Mouse (Mus musculus) left cerebral cortex, postnatal 10 days (tissue): ENCODE measurements around the gene Urgcp. TPM values are rescaled to one million over a fixed set of nuclear protein-coding genes. Genes with fewer than 3 reads are reported as not detected.
A peak's percentile ranks its signal among the peaks of the same experiment; 100 is the strongest.

Experiments used
- DNase-seq, 2 experiments: peaks; one replicate each; pipeline ENCODE4 v3.0.0; 2021 to 2022; ENCODE audit warnings: low spot score in 2 of 2, mixed read lengths in 1 of 2; ENCODE audit errors: extremely low spot score in 1 of 2
- intact Hi-C: fragments of 180-260 bp; cut with DNase I; formaldehyde crosslinking; loops from one replicate; pipeline ENCODE4 v1.15.1; 2025
- total RNA-seq, 2 experiments: library from RNA; stranded (reverse); gene quantifications; 2 replicates each; pipeline ENCODE4 v1.2.3; 2021

The Urgcp gene
- total RNA-seq, 2 experiments from 2014 or later = 49.2 to 55.0 TPM

DNA sequence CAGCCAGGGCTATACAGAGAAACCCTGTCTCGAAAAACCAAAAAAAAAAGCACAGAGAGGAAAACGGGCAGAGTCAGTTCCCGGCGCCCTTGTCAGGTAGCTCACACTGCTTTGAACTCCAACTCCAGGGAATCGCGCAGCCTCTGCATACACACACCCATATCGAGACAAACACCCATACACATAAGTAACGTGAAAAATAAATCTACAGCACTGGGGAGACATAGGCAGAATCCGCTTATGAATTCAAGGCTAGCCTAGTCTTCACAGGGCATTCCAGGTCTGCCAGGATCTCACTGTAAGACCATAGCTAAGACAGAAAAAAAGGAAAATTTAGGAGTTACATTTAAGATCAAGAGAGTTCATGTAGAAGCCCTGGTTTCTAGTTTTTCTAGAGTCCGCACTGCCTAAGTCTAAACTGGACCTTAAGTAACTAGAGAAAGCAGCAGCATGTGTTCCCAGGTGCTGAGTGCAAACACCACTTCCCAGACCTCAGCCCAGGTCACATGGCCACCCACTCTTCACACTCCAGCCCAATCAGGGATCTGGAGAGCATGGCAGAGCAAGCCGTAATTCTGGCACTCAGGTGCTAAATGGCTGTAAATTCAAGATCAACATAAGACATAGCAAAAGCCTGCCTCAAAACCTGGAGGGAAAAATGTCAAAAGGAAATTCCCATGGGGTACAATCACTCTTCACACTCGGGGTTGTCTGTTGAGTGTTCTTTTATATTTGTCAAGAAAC, 43.4 kb downstream of the Urgcp start:
- intact Hi-C loops = no loop called here
- DNase-seq = no peak

DNA sequence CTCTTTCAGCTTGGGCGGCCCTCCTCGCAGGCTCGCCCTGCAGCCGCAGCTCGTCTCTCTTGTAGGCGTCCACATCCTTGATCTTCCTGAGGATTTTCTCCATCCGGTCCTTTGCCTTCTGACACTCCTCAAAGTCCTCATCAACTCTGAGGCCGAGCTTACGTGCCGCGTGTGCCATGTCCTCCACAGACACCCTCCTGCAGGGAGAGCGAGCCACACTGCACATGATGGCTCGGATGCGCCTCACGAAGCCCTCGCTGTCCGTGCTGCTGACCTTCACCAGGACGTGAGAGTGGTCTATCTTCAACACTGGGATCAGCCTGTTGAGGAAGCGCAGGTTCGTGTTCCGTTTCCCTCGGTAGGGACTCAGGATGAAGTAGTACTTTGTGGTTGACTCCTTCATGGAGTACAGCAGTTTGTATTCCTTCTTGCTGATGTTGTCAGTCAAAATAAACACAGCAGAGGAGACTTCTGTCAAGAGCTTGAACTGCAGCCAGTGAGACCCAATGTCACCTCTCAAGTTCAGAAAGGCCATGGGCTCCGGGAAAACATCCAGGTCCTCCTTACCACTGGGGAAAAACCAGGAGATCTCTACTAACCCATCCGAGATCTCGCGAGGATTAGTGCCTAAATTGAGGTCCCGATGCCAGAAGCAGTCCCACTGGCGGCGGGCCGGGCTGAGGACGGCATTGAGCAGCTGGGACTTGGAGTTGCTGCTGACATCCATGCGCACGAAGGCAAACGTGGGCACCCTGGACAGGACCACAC, 45.1 kb downstream of the Urgcp start:
- DNase-seq = peak in 1 of 2 experiments; percentile 51
- intact Hi-C loops = no loop called here

DNA sequence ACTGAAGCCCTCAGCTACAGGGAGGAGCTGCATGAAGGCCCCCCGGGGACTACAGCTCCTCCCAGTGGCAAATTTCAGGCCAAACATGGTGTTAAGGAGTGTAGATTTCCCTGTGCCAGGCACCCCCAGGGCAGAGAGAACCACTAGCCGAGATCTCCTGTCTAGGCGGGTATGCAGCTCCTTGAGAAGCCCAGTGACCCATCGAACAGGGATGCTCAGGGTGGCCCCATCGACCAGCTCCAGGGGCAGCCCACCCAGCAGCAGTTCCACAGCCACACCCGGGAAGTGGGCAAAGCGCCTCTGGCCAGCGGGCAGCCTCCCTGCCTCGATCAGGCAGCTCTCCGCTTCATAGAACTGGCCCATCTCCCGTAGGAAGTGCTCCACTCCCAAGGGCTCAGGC, 45.9 kb downstream of the Urgcp start:
- intact Hi-C loops = no loop called here
- no peak for DNase-seq

DNA sequence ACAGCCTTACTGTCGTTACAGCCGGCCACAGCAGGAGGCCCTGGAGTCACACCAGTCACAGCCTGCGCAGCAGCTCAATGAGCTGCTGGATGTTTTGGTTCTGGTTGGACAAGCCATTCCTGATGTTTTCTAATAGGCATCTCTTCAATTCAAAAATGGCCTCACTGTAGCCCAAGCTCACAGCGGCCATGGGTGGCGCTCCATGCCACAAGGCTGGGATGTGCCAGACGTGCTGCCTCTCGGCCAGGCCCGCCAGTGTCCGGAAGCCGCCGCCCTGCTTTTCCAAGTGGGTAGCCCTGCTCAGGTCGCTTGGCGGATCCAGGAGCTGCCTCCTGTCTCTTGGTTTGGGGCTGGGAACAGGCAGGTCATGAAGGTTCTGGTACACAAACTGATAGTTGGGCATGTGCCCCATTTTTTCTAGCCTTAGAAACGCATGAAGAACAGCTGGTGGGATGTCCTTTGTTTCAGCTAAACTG, 46.5 kb downstream of the Urgcp start, which contains the start of gene Mrps24:
Gene Mrps24, minus strand, starts transcription at position 51 of the 476 bp plus-strand sequence.
- no peak for DNase-seq
- intact Hi-C loops = no loop called here

DNA sequence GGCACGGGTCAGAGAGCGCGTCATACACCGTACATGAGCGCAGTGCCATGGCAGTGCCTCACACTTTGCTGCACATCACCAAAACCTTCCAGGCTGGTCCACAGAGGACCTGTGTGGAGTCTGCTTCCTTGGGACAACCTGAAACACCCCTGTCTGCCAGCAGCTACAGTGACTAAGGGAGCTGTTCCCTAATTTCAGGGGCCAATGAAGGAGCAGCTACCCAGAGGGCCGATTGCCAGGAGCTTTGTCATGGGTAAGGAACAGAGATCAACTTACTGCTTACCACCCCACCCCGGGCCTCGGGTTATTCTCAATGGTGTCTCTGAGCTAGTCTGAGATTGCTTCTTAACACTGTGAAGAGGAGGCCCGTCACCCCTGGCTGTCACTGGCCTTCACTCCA, 47.0 kb downstream of the Urgcp start:
- no peak for DNase-seq
- intact Hi-C loops = no loop called here

DNA sequence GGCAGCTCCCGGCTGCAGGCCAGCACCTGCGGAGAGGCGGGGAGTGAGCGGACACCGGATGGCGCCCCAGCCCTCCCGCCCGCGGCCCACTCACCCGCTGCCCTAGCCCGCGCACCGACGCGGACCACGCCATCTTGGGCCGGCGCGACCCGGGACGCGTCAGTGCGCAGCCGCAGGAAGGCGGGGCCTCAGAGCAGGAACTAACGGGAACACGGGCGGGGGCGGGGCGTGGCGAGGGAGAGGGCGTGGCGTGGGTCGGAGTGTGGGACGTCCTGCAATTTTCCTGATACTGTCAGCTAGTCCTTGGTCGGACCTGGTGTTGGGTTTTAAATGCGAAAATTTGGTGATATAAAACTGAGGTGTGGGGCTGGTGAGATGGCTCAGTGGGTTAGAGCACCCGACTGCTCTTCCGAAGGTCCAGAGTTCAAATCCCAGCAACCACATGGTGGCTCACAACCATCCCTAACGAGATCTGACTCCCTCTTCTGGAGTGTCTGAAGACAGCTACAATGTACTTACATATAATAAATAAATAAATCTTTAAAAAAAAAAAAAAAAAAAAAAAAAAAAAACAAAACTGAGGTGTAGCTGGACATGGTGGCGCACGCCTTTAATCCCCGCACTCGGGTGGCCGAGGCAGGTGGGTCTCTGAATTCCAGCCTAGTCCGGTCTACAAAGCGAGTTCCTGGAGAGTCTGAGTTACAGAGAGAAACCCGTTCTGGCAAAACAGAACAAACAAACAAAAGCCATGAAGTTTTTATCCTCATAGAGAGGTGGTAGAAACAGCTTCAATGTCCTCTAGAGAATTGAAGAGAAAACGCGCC, 54.4 kb downstream of the Urgcp start:
- intact Hi-C loops = loop anchor here (5.0 kb wide), 1 partner anchor 220 kb away; no protein-coding TSS in a partner anchor
- DNase-seq = peak; percentile 79 to 95

DNA sequence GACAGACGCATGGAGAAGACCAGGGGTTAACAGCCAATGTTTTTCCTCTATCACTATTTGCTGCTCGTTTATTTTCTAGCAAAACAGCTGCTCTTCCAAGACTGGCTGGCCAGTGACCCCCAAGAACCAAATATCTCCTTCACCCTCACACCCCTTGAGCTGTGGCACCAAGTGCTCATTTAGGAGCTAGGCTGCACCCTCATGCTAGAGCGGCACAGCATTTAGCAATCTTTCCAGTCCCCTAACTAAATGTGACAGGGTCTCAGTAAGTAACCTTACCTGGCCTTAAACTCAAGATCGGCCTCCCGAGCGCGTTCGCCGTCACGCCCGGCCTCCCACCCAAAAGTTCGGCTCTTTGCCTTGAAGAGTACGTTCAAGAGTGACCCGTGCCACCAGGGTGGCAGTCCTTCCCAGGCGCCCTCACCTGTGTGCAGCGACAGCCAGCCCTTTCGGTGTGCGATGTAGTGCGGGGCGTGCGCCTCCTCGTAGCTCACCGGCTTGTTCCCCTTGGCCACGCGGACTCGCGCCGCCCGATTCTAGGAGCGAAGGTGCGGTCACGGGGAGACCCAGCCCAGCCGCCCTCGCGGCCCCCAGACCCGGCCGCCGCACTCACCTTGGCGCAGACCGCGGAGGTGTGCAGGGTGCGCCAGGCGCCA, 55.2 kb downstream of the Urgcp start:
- DNase-seq = peak in 1 of 2 experiments; percentile 54
- intact Hi-C loops = loop anchor here (5.0 kb wide), 1 partner anchor 220 kb away; no protein-coding TSS in a partner anchor

DNA sequence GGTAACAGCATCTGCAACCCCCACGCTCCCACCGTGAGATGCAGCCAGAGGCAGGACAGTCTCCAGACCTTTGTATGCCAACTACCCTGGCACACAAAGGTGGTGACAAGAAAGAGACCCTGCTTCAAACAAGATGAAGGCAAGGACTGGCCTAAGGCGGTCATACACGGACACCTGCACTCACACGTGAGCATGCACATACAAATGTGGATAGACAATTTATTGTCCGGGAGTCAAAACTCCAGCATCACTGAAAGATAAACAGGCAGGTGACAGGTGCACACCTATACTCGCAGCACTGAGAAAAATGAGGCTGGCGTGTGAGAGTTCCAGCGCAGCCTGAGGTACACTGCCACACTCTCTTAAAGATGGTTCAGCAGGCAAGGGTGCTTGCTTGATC, 56.2 kb downstream of the Urgcp start:
- DNase-seq = no peak
- intact Hi-C loops = loop anchor here (5.0 kb wide), 1 partner anchor 219 kb away; no protein-coding TSS in a partner anchor

DNA sequence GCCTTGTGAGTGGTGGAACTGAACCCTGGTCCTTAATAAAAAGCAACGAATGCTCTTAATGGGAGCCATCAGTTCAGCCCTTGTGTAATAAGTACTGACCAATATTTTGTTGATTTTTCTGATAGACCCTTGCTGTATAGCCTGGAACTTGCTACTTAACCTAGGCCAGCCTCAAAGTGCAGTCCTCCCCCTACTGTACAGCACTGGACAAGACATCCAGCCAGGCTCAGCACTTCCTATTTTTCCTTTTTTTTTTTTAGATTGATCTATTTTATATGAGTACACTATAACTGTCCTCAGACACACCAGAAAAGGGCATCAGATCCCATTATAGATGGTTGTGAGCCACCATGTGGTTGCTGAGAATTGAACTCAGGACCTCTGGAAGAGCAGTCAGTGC, 58.8 kb downstream of the Urgcp start:
- no peak for DNase-seq
- intact Hi-C loops = no loop called here

DNA sequence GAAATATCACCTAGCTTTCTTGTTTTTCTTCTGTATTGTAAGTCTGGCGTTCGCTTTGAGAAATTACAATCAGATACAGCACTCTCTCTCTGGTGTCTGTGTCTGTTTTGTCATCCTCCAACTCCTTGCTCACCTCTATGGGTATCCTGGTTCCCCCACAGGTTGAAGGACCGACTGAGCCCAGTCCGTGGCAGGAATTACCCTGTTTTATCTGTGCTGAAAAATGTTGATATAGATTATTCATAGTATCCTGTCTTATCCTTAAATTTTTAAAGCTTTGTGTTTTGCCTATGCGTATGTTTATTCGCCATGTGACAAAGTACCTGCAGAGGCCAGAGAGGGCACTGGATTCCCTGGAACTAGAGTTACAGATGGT, 59.2 kb downstream of the Urgcp start:
- intact Hi-C loops = no loop called here
- DNase-seq = no peak

DNA sequence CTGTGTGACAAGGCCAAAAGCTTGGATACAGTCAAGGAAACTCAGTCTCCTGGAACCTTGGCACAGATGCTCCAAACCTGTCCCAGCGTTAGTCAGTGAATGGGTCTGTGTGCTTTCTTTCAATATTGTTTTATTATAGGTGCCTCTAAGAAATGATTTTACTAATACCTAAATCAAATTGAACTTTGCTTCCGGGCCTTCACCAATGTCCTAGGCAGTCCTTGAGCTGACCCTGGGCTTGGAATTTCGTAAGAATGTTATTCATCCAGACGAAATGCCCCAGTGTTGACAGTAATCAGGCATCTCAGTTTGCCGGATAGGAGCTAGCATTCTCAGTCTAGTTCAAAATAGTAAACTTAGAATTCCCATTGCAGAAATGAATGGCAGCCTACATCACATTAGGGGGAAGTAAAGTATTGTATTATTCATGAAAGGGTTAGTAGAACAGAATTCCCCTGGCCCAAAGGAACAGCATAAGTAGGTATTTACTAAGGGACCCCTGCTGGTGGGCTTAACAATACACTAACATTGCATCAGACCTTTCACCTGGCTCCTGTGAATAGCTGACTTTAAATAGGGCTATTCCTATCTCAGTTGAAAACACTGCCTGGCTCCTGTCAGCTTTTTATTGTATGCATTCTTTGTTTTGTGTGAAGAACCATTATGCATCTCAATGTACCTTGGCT, 59.8 kb downstream of the Urgcp start:
- no peak for DNase-seq
- intact Hi-C loops = no loop called here

DNA sequence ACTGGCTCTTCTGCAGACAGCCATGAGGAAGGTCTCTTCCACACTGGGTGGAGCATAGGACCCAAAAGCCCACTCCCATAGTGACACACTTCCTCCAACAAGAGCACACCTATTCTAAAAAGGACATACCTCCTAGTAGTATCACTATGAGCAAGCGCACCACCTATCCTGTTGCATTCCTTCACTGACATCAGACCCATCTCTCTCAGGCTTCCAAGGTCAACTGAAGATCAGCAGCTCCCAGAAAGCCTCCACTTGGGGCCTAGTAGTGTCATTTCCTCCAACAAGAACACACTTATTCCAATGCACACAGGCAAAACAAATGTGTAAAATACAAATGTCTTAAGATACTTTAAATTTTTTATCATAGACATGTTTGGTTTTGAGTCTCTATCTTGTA, 60.4 kb downstream of the Urgcp start:
- intact Hi-C loops = no loop called here
- no peak for DNase-seq

DNA sequence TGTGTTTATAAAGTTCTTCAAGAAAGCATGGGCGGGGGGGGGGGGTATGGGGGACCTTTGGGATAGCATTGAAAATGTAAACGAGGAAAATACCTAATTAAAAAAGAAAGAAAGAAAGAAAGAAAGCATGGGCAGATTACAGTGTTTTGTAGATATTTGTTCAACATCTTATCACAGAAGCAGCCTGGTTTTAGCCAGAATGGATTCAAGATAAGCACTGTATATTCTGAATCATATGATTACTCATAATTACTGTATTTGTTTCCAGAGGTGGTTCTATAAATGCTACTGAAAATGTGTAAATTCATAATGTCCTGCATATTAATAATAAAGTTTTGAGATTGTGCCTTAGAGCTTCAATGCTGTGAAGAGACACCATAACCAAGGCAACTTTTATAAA, 60.9 kb downstream of the Urgcp start:
- DNase-seq = no peak
- intact Hi-C loops = no loop called here

DNA sequence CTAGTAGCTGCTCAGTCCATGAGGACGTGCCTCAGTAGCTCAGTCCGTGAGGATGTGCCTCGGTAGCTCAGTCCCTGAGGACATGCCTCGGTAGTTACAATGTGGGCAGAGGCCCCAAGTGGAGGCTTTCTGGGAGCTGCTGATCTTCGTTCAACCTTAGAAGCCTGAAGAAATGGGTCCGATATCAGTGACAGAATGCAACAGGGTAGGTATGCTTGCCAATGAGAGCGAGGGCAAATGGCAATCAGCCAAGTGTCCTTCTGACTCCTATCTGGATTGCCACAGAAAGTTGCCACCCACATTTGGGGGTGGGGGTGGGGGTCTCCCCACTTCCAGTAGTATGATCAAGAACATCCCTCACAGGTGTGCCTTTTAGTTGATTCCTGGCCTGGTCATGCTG, 61.4 kb downstream of the Urgcp start:
- intact Hi-C loops = no loop called here
- no peak for DNase-seq

DNA sequence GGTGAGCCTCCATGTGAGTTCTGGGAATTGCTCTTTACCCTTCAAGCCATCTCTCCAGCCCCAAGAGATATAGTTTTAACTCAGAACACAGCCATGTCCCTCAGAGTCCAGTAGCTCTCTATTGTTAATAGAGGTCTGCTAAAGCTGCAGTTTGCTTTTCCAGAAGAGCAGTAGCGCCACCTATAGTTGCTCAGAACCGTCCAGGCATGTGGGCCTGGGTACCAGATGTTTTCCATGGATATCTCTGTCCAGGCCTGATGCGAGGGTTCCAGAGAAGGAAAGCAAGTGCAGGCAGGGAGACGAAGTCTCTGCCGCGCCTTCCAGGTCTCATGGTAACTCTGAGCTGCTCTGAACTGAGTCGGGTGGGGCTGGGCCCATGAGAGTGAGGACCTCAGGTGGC, 70.4 kb downstream of the Urgcp start:
- intact Hi-C loops = loop anchor here (5.0 kb wide), 1 partner anchor 204 kb away; no protein-coding TSS in a partner anchor
- peak in 1 of 2 experiments; percentile 64 for DNase-seq

DNA sequence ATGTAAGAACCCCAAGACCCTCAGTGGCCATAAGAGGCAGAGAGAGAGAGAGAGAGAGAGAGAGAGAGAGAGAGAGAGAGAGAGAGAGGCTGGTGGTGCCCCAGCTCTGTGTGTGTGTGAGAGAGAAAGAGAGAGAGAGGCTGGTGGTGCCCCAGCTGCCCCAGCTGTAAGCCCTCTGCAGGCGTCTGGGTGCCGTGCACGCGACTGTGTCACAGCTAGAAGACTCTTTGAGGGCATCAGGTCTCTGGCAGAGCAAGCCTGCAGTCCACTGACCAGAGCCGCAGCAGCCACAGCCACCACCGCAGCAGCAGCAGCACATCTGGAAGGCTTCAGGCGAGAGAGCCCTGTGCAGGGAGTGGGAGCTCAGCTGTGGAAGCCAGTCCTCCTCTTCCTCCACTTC, 77.9 kb downstream of the Urgcp start:
- no peak for DNase-seq
- intact Hi-C loops = no loop called here

DNA sequence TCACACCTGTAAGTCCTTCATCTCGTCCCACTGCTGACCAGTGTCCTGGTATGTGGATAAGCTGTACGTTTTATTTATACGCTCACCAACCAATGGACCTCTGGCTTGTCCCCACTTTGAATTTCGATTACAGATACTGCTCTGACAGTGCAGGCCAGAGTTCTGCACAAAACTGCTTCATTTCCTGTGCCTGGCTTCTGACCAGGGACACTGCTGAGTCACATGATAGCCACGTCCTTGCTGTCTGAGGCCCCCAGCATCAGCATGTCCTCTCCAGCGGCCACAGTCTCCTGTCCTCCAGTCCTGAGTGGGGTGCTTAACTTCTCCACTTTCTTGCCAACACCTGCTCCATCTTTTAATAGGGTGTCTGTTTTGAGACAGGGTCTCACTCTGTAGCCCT, 79.6 kb downstream of the Urgcp start:
- no peak for DNase-seq
- intact Hi-C loops = no loop called here
